20 mouse cellular contexts compared by ENCODE assay signal in genomic region chr1:131618576-131618975, GRCm38 (mm10). TPM values are rescaled to one million over a fixed set of nuclear protein-coding genes. Genes with fewer than 3 reads are reported as not detected.
DNase-seq lines count a peak whose midpoint lies in the region; ATAC-seq and TF ChIP-seq lines count a peak whose summit lies in the region.
"Had no signal": no experiment of that assay in that cellular context is flagged by ENCODE, and none has a peak within 500 bp of the region (broad histone marks: within the 10 kb centered on the region; RNA-seq: fewer than 3 reads in every experiment).

No protein-coding gene starts in this region.

- TF ChIP-seq RAD21 in CH12.LX (IDR thresholded peaks at IDR 0.05; ENCODE audit: low read depth, low read length): peak; percentile 50

- no peak overlapping the region for H3K4me3 ChIP-seq in liver, embryonic 14.5 days (ENCODE audit: insufficient read depth in 1 of 2, low read depth in 2 of 2, low read length in 2 of 2)
- H3K4me3 ChIP-seq in liver, embryonic 12.5 days: no peak overlapping the region
- no peak overlapping the region for H3K4me3 ChIP-seq in CH12.LX (replicated peaks in 1 of 3; ENCODE audit: low read depth in 2 of 3, low read length in 2 of 3, poor library complexity in 1 of 3)
- H3K4me3 ChIP-seq in kidney, embryonic 14.5 days (ENCODE audit: low read length): no peak overlapping the region
- H3K4me3 ChIP-seq: embryonic facial prominence, embryonic 13.5 days; heart, embryonic 12.5 days; liver, embryonic 13.5 days; myocyte had no signal

- dilution Hi-C loops in CH12.LX (cut with MboI; ENCODE audit: extremely low pct_ligation_motif_present, extremely low pct_unique_long_range_greater_than_20kb, low sequenced_read_pairs): loop anchor here (25.0 kb wide), 1 partner anchor 244 kb away; the partner anchor contains the start of gene Rab29

- TF ChIP-seq EP300 in liver, embryonic 14.5 days (IDR thresholded peaks at IDR 0.05; ENCODE audit: low read depth): no peak
- TF ChIP-seq EP300 in CH12.LX (IDR thresholded peaks at IDR 0.05; ENCODE audit: low read length): no peak

- no peak for ATAC-seq in CD4-positive, CD25-positive, alpha-beta regulatory T cell, adult 4 months
- no peak for ATAC-seq in liver, embryonic 14.5 days (ENCODE audit: insufficient read depth)
- ATAC-seq in liver, embryonic 12.5 days: no peak
- ATAC-seq in common myeloid progenitor, adult 5-6 weeks (replicated peaks; ENCODE audit: low read depth, poor library complexity, severe bottlenecking): 0 out of 2 replicates have a peak, but pooled peaks have one; percentile 39
- ATAC-seq in megakaryocyte, adult 5-6 weeks (ENCODE audit: poor library complexity, severe bottlenecking): no peak
- no peak for ATAC-seq in kidney, embryonic 14.5 days (ENCODE audit: low FRiP score, low TSS enrichment)

- in situ Hi-C loops in CH12.LX (cut with MboI; ENCODE audit: low pct_ligation_motif_present, low pct_unique_long_range_greater_than_20kb, low sequenced_read_pairs): loop anchor here (10.0 kb wide), 1 partner anchor 146 kb away; no protein-coding TSS in a partner anchor

- H3K36me3 ChIP-seq in liver, embryonic 14.5 days (replicated peaks; ENCODE audit: control insufficient read depth, insufficient read depth, low read depth): no peaks in the 10 kb centered on the region
- no peaks in the 10 kb centered on the region for H3K36me3 ChIP-seq in liver, embryonic 12.5 days
- H3K36me3 ChIP-seq in CH12.LX (replicated peaks in 1 of 2; ENCODE audit: control insufficient read depth in 1 of 2, insufficient read depth in 1 of 2, low read length in 1 of 2): no peaks in the 10 kb centered on the region
- no peaks in the 10 kb centered on the region for H3K36me3 ChIP-seq in kidney, embryonic 14.5 days (ENCODE audit: control insufficient read depth, insufficient read depth, low read length)
- H3K36me3 ChIP-seq: embryonic facial prominence, embryonic 13.5 days; G1E; heart, embryonic 12.5 days; liver, embryonic 13.5 days had no signal

- H3K27ac ChIP-seq in liver, embryonic 14.5 days: no peak overlapping the region
- H3K27ac ChIP-seq in liver, embryonic 12.5 days: no peak overlapping the region
- H3K27ac ChIP-seq in CH12.LX (ENCODE audit: insufficient read depth, low read depth): no peak overlapping the region
- no peak overlapping the region for H3K27ac ChIP-seq in kidney, embryonic 14.5 days (ENCODE audit: low read depth, low read length)
- H3K27ac ChIP-seq: embryonic facial prominence, embryonic 13.5 days; kidney, postnatal 0 days; liver, embryonic 13.5 days had no signal

- no peak overlapping the region for H3K4me2 ChIP-seq in liver, embryonic 14.5 days (ENCODE audit: low read depth)
- H3K4me2 ChIP-seq in liver, embryonic 12.5 days: no peak overlapping the region
- no peak overlapping the region for H3K4me2 ChIP-seq in CH12.LX (ENCODE audit: insufficient read depth, low read depth, poor library complexity, severe bottlenecking)
- no peak overlapping the region for H3K4me2 ChIP-seq in kidney, embryonic 14.5 days (replicated peaks; ENCODE audit: low read depth, low read length)
- H3K4me2 ChIP-seq: embryonic facial prominence, embryonic 13.5 days; heart, embryonic 12.5 days; liver, embryonic 13.5 days; midbrain, embryonic 11.5 days had no signal

- H3K27me3 ChIP-seq in liver, embryonic 14.5 days (ENCODE audit: control insufficient read depth, insufficient read depth, low read length): no peaks in the 10 kb centered on the region
- peaks cover 11% of the 10 kb centered on the region; the same call in 1 of the 2 replicates for H3K27me3 ChIP-seq in liver, embryonic 12.5 days (replicated peaks)
- no peaks in the 10 kb centered on the region for H3K27me3 ChIP-seq in CH12.LX (replicated peaks)
- H3K27me3 ChIP-seq in kidney, embryonic 14.5 days (ENCODE audit: control insufficient read depth, insufficient read depth, low read length): no peaks in the 10 kb centered on the region
- H3K27me3 ChIP-seq: embryonic facial prominence, embryonic 13.5 days; heart, embryonic 12.5 days; liver, embryonic 13.5 days had no signal

- H3K4me1 ChIP-seq in liver, embryonic 14.5 days (replicated peaks; ENCODE audit: control insufficient read depth in 2 of 2, insufficient read depth in 2 of 2, low read length in 1 of 2): peaks cover 12 to 21% of the 10 kb centered on the region in 2 experiments
- peaks cover 26% of the 10 kb centered on the region for H3K4me1 ChIP-seq in liver, embryonic 12.5 days
- peaks cover 0 to 15% of the 10 kb centered on the region in 2 experiments; a peak in 2 of 4 replicates for H3K4me1 ChIP-seq in CH12.LX (ENCODE audit: control insufficient read depth in 1 of 2, insufficient read depth in 2 of 2)
- H3K4me1 ChIP-seq in kidney, embryonic 14.5 days (ENCODE audit: control insufficient read depth, insufficient read depth, low read length): no peaks in the 10 kb centered on the region
- H3K4me1 ChIP-seq: embryonic facial prominence, embryonic 13.5 days had no signal

- TF ChIP-seq CTCF in liver, embryonic 14.5 days (IDR thresholded peaks at IDR 0.05; ENCODE audit: low read depth): peak; percentile 49
- peak in 1 of 2 experiments; percentile 55; a peak in 2 of 4 replicates for TF ChIP-seq CTCF in CH12.LX (conservative IDR thresholded peaks at IDR 0.05 in 1 of 2, IDR thresholded peaks at IDR 0.05 in 1 of 2; ENCODE audit: low read depth in 2 of 2, low read length in 2 of 2)

- no peaks in the 10 kb centered on the region for H3K79me2 ChIP-seq in CH12.LX (replicated peaks; ENCODE audit: control insufficient read depth, extremely low read depth, insufficient read depth, poor library complexity, severe bottlenecking)

- H3K9ac ChIP-seq in liver, embryonic 14.5 days (replicated peaks): no peak overlapping the region
- H3K9ac ChIP-seq in liver, embryonic 12.5 days: no peak overlapping the region
- H3K9ac ChIP-seq in CH12.LX (ENCODE audit: insufficient read depth, low read depth): no peak overlapping the region
- no peak overlapping the region for H3K9ac ChIP-seq in kidney, embryonic 14.5 days (ENCODE audit: low read depth, low read length)
- H3K9ac ChIP-seq: embryonic facial prominence, embryonic 13.5 days; heart, embryonic 12.5 days; liver, embryonic 13.5 days had no signal

- peak; percentile 22 for DNase-seq in CD4-positive, CD25-positive, alpha-beta regulatory T cell, adult 2 months (ENCODE audit: low read depth, low spot score)
- DNase-seq in liver, embryonic 14.5 days (ENCODE audit: low read depth in 3 of 3, low spot score in 3 of 3): no peak
- peak; percentile 27 for DNase-seq in CH12.LX (ENCODE audit: extremely low read depth)
- DNase-seq: adrenal gland, postnatal 36 days; cerebellum, postnatal 36 days; gastrocnemius, postnatal 36 days; liver, embryonic 13.5 days; spleen, adult 18-20 months had no signal

- TF ChIP-seq POLR2A in CH12.LX (IDR thresholded peaks at IDR 0.05; ENCODE audit: low read depth, low read length): no peak

- H3K9me3 ChIP-seq in liver, embryonic 14.5 days (ENCODE audit: control insufficient read depth, low read length): no peaks in the 10 kb centered on the region
- no peaks in the 10 kb centered on the region for H3K9me3 ChIP-seq in liver, embryonic 12.5 days (replicated peaks)
- peaks cover 3% of the 10 kb centered on the region for H3K9me3 ChIP-seq in CH12.LX (replicated peaks; ENCODE audit: low read length)
- H3K9me3 ChIP-seq in kidney, embryonic 14.5 days (ENCODE audit: control insufficient read depth, low read length): no peaks in the 10 kb centered on the region
- H3K9me3 ChIP-seq: embryonic facial prominence, embryonic 13.5 days; liver, embryonic 13.5 days had no signal

- 88% methylated on average over 1 of the region's 1 CpGs for WGBS in liver, embryonic 14.5 days (ENCODE audit: insufficient replicate concordance)
- 78% methylated on average over 1 of the region's 1 CpGs for WGBS in liver, embryonic 12.5 days (ENCODE audit: insufficient replicate concordance)
- 88% methylated on average over 1 of the region's 1 CpGs for WGBS in kidney, embryonic 14.5 days

TF ChIP-seq in CH12.LX, 34 proteins besides CTCF, POLR2A, EP300 and RAD21:
- TF ChIP-seq ZNF384 (IDR thresholded peaks at IDR 0.05; ENCODE audit: low read depth, low read length) (no peak), UBTF (IDR thresholded peaks at IDR 0.05; ENCODE audit: low read depth, low read length) (no peak), SMC3 (IDR thresholded peaks at IDR 0.05; ENCODE audit: low read depth, low read length) (peak; percentile 35; the same call in 1 of the 2 replicates), MAFK (IDR thresholded peaks at IDR 0.05; ENCODE audit: insufficient replicate concordance, low read length) (no peak), JUND (conservative IDR thresholded peaks at IDR 0.05; ENCODE audit: low read depth, low read length) (no peak)

RNA-seq across cellular contexts. Expression of gene Ctse, which starts 19.5 kb away (rescaled TPM):
- 10 to 100 TPM; 23.1 to 30.3 TPM for polyA plus RNA-seq in CD4-positive, CD25-positive, alpha-beta regulatory T cell, adult 4 months (2017; shearing (Covaris generic))
- polyA plus RNA-seq in liver, embryonic 14.5 days (2012; rRNA removed): 8.9 and 11.0 TPM in 2 replicates
- 19.5 and 20.4 TPM in 2 replicates for polyA plus RNA-seq in liver, embryonic 14.5 days (2014; fragmentation: Nextera tagmentation; extraction: Ambion mirVana)
- 12.6 TPM in 2 replicates for polyA plus RNA-seq in liver, embryonic 12.5 days (2016; fragmentation: Nextera tagmentation; extraction: Ambion mirVana)
- total RNA-seq in CH12.LX (2012; rRNA removed): 1.4 and 1.9 TPM in 2 replicates
- total RNA-seq in CH12.LX (2014; rRNA removed): 1.6 and 1.7 TPM in 2 replicates
- polyA plus RNA-seq in CH12.LX (2012; ENCODE audit: insufficient read length, low read depth): 11.6 TPM in 2 replicates
- 56.9 and 66.7 TPM in 2 replicates for total RNA-seq in common myeloid progenitor, adult 5-6 weeks (2017)
- 32.7 and 55.0 TPM in 2 replicates for total RNA-seq in megakaryocyte, adult 5-6 weeks (2015)
- total RNA-seq in megakaryocyte, adult 5-6 weeks (2017): 15.1 and 31.0 TPM in 2 replicates
- 5.9 and 9.9 TPM in 2 replicates for polyA plus RNA-seq in kidney, embryonic 14.5 days (2014; fragmentation: Nextera tagmentation; extraction: Ambion mirVana)
- polyA plus RNA-seq: embryonic facial prominence, embryonic 13.5 days; myocyte had no signal

RNA-seq across cellular contexts. Expression of gene Avpr1b, which starts 19.5 kb away (rescaled TPM):
- polyA plus RNA-seq in CD4-positive, CD25-positive, alpha-beta regulatory T cell, adult 4 months (2017; shearing (Covaris generic)): not detected
- polyA plus RNA-seq in liver, embryonic 14.5 days (2012; rRNA removed): not detected in 2 replicates
- polyA plus RNA-seq in liver, embryonic 14.5 days (2014; fragmentation: Nextera tagmentation; extraction: Ambion mirVana): not detected in 2 replicates
- polyA plus RNA-seq in liver, embryonic 12.5 days (2016; fragmentation: Nextera tagmentation; extraction: Ambion mirVana): not detected in 2 replicates
- 0.04 and 0.08 TPM in 2 replicates for total RNA-seq in CH12.LX (2012; rRNA removed)
- not detected in 2 replicates for total RNA-seq in CH12.LX (2014; rRNA removed)
- polyA plus RNA-seq in CH12.LX (2012; ENCODE audit: insufficient read length, low read depth): not detected in 2 replicates
- not detected in 2 replicates for total RNA-seq in common myeloid progenitor, adult 5-6 weeks (2017)
- total RNA-seq in megakaryocyte, adult 5-6 weeks (2015): not detected in 2 replicates
- total RNA-seq in megakaryocyte, adult 5-6 weeks (2017): not detected in 2 replicates
- polyA plus RNA-seq in kidney, embryonic 14.5 days (2014; fragmentation: Nextera tagmentation; extraction: Ambion mirVana): not detected in 2 replicates
- total RNA-seq: adrenal gland, postnatal 36 days; gastrocnemius, postnatal 36 days; hematopoietic stem cell, adult 5-6 weeks had no signal
- polyA plus RNA-seq: embryonic facial prominence, embryonic 13.5 days; G1E; heart, embryonic 12.5 days; kidney, postnatal 0 days; liver, embryonic 13.5 days; midbrain, embryonic 11.5 days; myocyte had no signal

Comparison
In these comparisons a context has a peak if more than half of its experiments do, and no peak if none do; other contexts are left out.
1. DNase-seq: peak in CD4-positive, CD25-positive, alpha-beta regulatory T cell, adult 2 months (single experiment) and CH12.LX (single experiment); none in liver, embryonic 14.5 days (0 of 3).